Mouse (Mus musculus) C2C12 (cell line): ENCODE data around the gene Papss1. TPM values are rescaled to one million over a fixed set of nuclear protein-coding genes. Genes with fewer than 3 reads are reported as not detected.

Experiments
- H3K27me3 ChIP-seq: one replicate; pipeline ENCODE4 v1.6.1; 2011; ENCODE audit not compliant: control insufficient read depth, insufficient read depth, insufficient read length
- H3K36me3 ChIP-seq: one replicate; pipeline ENCODE4 v1.6.1; 2011; ENCODE audit not compliant: control insufficient read depth, insufficient read depth
- H3K4me3 ChIP-seq: one replicate; pipeline ENCODE4 v1.5.1; 2011; ENCODE audit warnings: mild to moderate bottlenecking, control low read depth; ENCODE audit not compliant: poor library complexity, insufficient read depth, severe bottlenecking
- H3K79me2 ChIP-seq: one replicate; pipeline ENCODE4 v1.6.1; 2011; ENCODE audit not compliant: control insufficient read depth, insufficient read depth
- H3K79me3 ChIP-seq: one replicate; pipeline ENCODE4 v1.6.1; 2011; ENCODE audit warnings: low read depth, control low read depth
- H3ac ChIP-seq: one replicate; pipeline ENCODE3; 2011; ENCODE audit warnings: low read depth; ENCODE audit not compliant: control insufficient read depth, insufficient read length
- CEBPB ChIP-seq: IDR thresholded peaks from one replicate; pipeline ENCODE4 v1.6.1; 2011; ENCODE audit warnings: low read depth, mild to moderate bottlenecking, control low read depth, moderate library complexity
- CTCF ChIP-seq: IDR thresholded peaks from one replicate; pipeline ENCODE4 v1.5.1; 2011; ENCODE audit not compliant: control insufficient read depth, insufficient read depth, insufficient read length
- FOSL1 ChIP-seq: IDR thresholded peaks from one replicate; pipeline ENCODE4 v1.8.0; 2011; ENCODE audit warnings: mild to moderate bottlenecking, low read length; ENCODE audit not compliant: poor library complexity, insufficient read depth, severe bottlenecking
- MAX ChIP-seq: IDR thresholded peaks from one replicate; pipeline ENCODE4 v1.6.1; 2011; ENCODE audit warnings: mild to moderate bottlenecking, control low read depth
- MYOD1 ChIP-seq: IDR thresholded peaks from one replicate; pipeline ENCODE4 v1.6.1; 2011; ENCODE audit warnings: low read depth; ENCODE audit not compliant: control insufficient read depth, insufficient read length
- MYOG ChIP-seq: IDR thresholded peaks from one replicate; pipeline ENCODE4 v1.6.1; 2011; ENCODE audit not compliant: control insufficient read depth, insufficient read length; ENCODE audit errors: extremely low read depth
- USF1 ChIP-seq: IDR thresholded peaks from one replicate; pipeline ENCODE4 v1.6.1; 2011; ENCODE audit warnings: low read depth, mild to moderate bottlenecking, control low read depth, moderate library complexity
- polyA plus RNA-seq: library from polyadenylated mRNA; unstranded; fragments of >200 nt; fragmentation: generic; extraction: Trizol; gene quantifications from one replicate; pipeline ENCODE4 v1.2.1, GENCODE M21; 2012; ENCODE audit warnings: missing spikeins

The Papss1 gene
- polyA plus RNA-seq, 1 experiment, result 63.4 TPM

DNA sequence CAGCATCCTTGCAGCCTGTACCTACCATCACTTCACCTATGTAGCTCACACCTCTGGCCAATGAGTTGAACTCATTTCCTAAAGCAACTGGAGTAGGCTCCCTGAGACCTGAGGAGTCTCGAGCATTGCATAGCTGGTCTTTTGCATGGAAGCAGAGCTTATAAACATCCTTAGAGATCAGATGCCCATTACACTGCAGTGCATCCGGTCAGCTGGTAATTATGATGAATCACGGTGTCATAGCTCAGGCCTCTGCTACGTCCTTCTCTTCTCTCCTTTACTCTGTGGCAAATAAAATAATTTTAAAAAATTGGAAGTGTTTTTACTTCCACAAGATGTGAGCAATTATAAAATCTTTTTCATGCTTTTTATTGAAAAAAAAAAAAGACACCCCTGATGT, 96.1 kb downstream of the Papss1 start:
- H3ac ChIP-seq, result no peak overlapping the region
- H3K4me3 ChIP-seq, result no peak overlapping the region
- TF ChIP-seq MYOD1 (no peak), USF1 (peak; percentile 34)
- no peaks in the 10 kb centered on the region for H3K79me3 ChIP-seq
- H3K36me3 ChIP-seq, result no peaks in the 10 kb centered on the region
- no peaks in the 10 kb centered on the region for H3K27me3 ChIP-seq
- H3K79me2 ChIP-seq, result no peaks in the 10 kb centered on the region

DNA sequence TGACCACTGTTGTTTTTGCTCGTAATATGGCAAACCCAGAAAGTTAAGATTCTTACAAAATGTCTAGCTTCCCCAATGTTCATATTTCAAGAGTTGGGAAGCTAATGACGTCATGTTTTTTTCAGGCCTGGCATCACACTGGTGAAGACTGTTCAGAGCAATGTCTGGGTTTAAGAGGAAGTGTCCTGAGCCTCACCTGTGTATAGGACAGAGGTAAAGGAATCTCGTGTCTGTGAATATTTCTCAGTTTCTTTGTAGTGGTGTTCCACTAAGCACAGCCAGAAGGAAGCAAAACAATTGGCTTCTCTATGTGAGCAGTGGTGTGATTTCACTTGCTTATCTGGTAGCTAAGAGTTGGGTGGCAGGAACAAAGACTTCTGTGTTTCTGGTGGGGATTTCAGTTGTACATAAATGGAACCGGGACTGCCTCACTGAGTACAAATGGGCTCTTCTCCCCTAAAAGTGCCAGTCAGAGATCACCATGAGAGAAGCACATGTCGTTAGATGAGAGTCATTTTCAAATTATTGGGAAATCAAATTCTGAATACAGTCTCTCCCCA, 98.1 kb downstream of the Papss1 start:
- no peak overlapping the region for H3ac ChIP-seq
- H3K79me3 ChIP-seq, result no peaks in the 10 kb centered on the region
- H3K27me3 ChIP-seq, result no peaks in the 10 kb centered on the region
- no peak overlapping the region for H3K4me3 ChIP-seq
- H3K79me2 ChIP-seq, result no peaks in the 10 kb centered on the region
- H3K36me3 ChIP-seq, result no peaks in the 10 kb centered on the region
- TF ChIP-seq MYOG (no peak), FOSL1 (no peak), CTCF (no peak), CEBPB (no peak), MAX (no peak), MYOD1 (no peak), USF1 (no peak)

DNA sequence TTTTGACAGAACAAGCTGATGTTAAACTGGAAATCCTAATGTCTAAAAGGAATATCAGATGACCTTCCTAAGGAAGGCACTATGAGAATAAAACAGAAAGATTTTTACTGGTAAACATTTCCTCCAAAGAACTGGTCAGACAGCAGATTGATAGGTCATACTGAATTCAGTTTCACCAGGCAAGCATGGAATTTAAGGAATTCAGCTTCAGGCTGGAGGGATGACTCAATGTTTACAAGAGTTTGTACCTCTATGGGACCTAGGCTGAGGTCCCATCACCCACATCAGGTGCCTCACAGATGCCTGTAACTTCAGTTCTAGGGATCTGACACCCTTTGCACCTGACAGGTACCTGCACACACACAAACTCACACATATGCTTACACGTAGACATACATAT, 105.3 kb downstream of the Papss1 start:
- Histone ChIP-seq H3K4me3 (no peak overlapping the region), H3K27me3 (no peaks in the 10 kb centered on the region), H3ac (no peak overlapping the region), H3K79me3 (no peaks in the 10 kb centered on the region), H3K79me2 (no peaks in the 10 kb centered on the region), H3K36me3 (no peaks in the 10 kb centered on the region)
- TF ChIP-seq CEBPB, result no peak
- no peak for TF ChIP-seq MYOD1
- no peak for TF ChIP-seq USF1
- no peak for TF ChIP-seq FOSL1
- TF ChIP-seq CTCF, result no peak
- no peak for TF ChIP-seq MAX
- no peak for TF ChIP-seq MYOG

DNA sequence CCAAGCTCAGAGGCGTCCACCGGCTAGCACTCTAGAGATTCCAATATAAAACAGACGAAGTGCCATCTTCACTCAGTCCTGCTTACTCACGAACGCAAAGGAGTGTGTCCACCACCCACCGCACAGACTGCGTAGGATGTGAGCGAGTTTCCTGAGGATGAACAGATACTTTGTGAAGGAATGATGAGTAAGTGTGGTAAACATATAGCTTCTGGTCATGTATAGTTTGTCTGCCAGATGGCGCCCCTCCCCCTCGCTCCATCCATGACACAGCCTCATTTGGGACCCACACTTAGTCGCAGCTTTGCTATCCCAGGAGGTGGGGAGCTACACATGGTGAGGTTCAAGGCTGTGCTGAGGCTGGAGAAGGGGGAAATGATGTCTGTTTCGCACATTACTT, 121.5 kb downstream of the Papss1 start:
- Histone ChIP-seq H3K36me3 (no peaks in the 10 kb centered on the region), H3K27me3 (no peaks in the 10 kb centered on the region), H3K79me3 (no peaks in the 10 kb centered on the region), H3K79me2 (no peaks in the 10 kb centered on the region), H3ac (no peak overlapping the region), H3K4me3 (no peak overlapping the region)
- TF ChIP-seq MYOD1 (no peak), MAX (no peak), FOSL1 (no peak), USF1 (no peak), MYOG (no peak), CEBPB (no peak), CTCF (no peak)

DNA sequence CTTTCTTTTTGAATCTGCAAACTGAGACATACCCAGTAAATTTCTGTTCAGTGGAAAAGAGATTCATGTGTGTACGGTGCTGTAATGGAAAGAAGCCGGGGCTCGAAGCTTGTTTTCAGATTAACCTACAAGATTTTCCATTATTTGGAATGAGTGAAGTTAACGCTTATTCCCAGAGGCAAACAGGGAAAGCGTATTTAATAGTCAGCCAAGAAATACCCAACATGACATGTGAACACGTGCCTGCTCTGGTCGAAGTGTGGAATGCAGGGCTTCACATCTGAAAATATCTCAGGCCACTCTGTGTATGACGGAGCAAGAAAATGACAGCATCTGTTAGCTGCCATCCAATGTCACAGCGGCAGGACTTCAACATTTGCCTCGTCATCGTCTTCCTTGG, 125.4 kb downstream of the Papss1 start:
- H3K79me2 ChIP-seq, result no peaks in the 10 kb centered on the region
- H3K27me3 ChIP-seq, result no peaks in the 10 kb centered on the region
- TF ChIP-seq MYOG (no peak), FOSL1 (no peak), USF1 (no peak), CTCF (no peak)
- H3ac ChIP-seq, result no peak overlapping the region
- no peak overlapping the region for H3K4me3 ChIP-seq
- H3K79me3 ChIP-seq, result no peaks in the 10 kb centered on the region
- no peaks in the 10 kb centered on the region for H3K36me3 ChIP-seq

DNA sequence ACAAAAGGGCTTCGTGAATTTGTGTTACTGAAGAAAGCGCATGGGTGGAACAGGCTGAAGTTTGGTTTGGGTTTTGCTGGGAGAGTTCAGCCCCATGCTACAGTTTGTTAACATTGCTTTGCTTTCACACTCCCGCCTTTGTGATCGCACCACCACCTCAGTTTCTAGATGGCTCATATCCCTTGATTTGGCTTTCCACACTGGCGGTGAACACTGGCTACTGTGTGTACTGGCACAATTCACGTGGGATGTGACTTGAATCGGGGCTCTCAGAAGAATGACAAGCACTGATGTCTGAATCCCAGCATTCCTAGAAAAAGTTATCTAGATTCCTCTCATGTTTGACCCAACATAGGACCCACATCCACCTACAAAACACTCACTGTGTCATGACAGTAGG, 126.0 kb downstream of the Papss1 start:
- Histone ChIP-seq H3K27me3 (no peaks in the 10 kb centered on the region), H3ac (no peak overlapping the region), H3K79me2 (no peaks in the 10 kb centered on the region), H3K4me3 (no peak overlapping the region), H3K79me3 (no peaks in the 10 kb centered on the region), H3K36me3 (no peaks in the 10 kb centered on the region)
- TF ChIP-seq MYOG (no peak), CTCF (no peak), MYOD1 (no peak), CEBPB (no peak), MAX (no peak), USF1 (no peak), FOSL1 (no peak)
